Mouse (Mus musculus) CH12.LX (cell line): ENCODE data around the gene Cidec. TPM values are rescaled to one million over a fixed set of nuclear protein-coding genes. Genes with fewer than 3 reads are reported as not detected.
A peak's percentile ranks its signal among the peaks of the same experiment; 100 is the strongest.

Source experiments
- DNase-seq: peaks from one replicate; pipeline ENCODE4 v3.0.0-alpha.2; 2013; ENCODE audit errors: extremely low read depth
- H3K27ac ChIP-seq: 2 replicates; pipeline ENCODE4 v1.5.1; 2012; ENCODE audit warnings: low read depth, mild to moderate bottlenecking, control low read depth, moderate library complexity; ENCODE audit not compliant: insufficient read depth
- H3K27me3 ChIP-seq: replicated peaks from 2 replicates; pipeline ENCODE3; 2012; ENCODE audit warnings: inconsistent platforms
- H3K36me3 ChIP-seq, 2 experiments: replicated peaks in 1 of 2; 2 replicates each; pipeline versions ENCODE3 to v1.6.1; 2012; ENCODE audit warnings: inconsistent platforms in 1 of 2, low read length in 1 of 2, mild to moderate bottlenecking in 1 of 2, mixed read lengths in 1 of 2, moderate library complexity in 1 of 2; ENCODE audit not compliant: control insufficient read depth in 1 of 2, insufficient read depth in 1 of 2
- H3K4me1 ChIP-seq, 2 experiments: 2 replicates each; pipeline ENCODE4 v1.6.1; 2012; ENCODE audit warnings: inconsistent platforms in 1 of 2, moderate library complexity in 1 of 2; ENCODE audit not compliant: insufficient read depth in 2 of 2, control insufficient read depth in 1 of 2
- H3K4me2 ChIP-seq: 2 replicates; pipeline ENCODE4 v1.6.1; 2012; ENCODE audit warnings: low read depth, mild to moderate bottlenecking, control low read depth; ENCODE audit not compliant: poor library complexity, insufficient read depth, severe bottlenecking
- H3K4me3 ChIP-seq, 3 experiments: fragments of 150-350 bp in 1 of 3; sonication (generic) in 1 of 3; replicated peaks in 1 of 3; 2 replicates each; pipeline versions ENCODE3 to v1.5.1; 2011 to 2012; ENCODE audit warnings: low read depth in 2 of 3, low read length in 2 of 3, mild to moderate bottlenecking in 2 of 3, moderate library complexity in 2 of 3, control low read depth in 1 of 3, improper control_type of control experiment in 1 of 3, inconsistent platforms in 1 of 3, mixed read lengths in 1 of 3; ENCODE audit not compliant: poor library complexity in 1 of 3
- H3K79me2 ChIP-seq: replicated peaks from 2 replicates; pipeline ENCODE4 v1.6.1; 2012; ENCODE audit warnings: mild to moderate bottlenecking, moderate library complexity; ENCODE audit not compliant: control insufficient read depth, poor library complexity, insufficient read depth, severe bottlenecking; ENCODE audit errors: extremely low read depth
- H3K9ac ChIP-seq: 2 replicates; pipeline ENCODE4 v1.6.1; 2012; ENCODE audit warnings: low read depth, mild to moderate bottlenecking, control low read depth, moderate library complexity; ENCODE audit not compliant: insufficient read depth
- H3K9me3 ChIP-seq: replicated peaks from 2 replicates; pipeline ENCODE3; 2012; ENCODE audit warnings: low read length, inconsistent platforms, mixed read lengths
- CHD2 ChIP-seq: IDR thresholded peaks from 2 replicates; pipeline ENCODE4 v1.6.1; 2011; ENCODE audit warnings: low read length, improper control_type of control experiment
- E2F4 ChIP-seq: IDR thresholded peaks from 2 replicates; pipeline ENCODE4 v1.6.1; 2011; ENCODE audit warnings: low read depth, low read length, improper control_type of control experiment; ENCODE audit not compliant: insufficient replicate concordance
- ELF1 ChIP-seq: IDR thresholded peaks from 2 replicates; pipeline ENCODE4 v1.6.1; 2014; ENCODE audit warnings: low read depth, mild to moderate bottlenecking, inconsistent platforms, low read length, improper control_type of control experiment
- EP300 ChIP-seq: IDR thresholded peaks from 2 replicates; pipeline ENCODE4 v1.6.1; 2011; ENCODE audit warnings: low read length, improper control_type of control experiment
- ETS1 ChIP-seq: conservative IDR thresholded peaks from 2 replicates; pipeline ENCODE4 v1.6.1; 2012; ENCODE audit warnings: low read depth, mild to moderate bottlenecking, inconsistent platforms, low read length, improper control_type of control experiment, moderate library complexity
- HCFC1 ChIP-seq: IDR thresholded peaks from 2 replicates; pipeline ENCODE4 v1.6.1; 2012; ENCODE audit warnings: low read depth, mild to moderate bottlenecking, inconsistent platforms, low read length, improper control_type of control experiment
- JUN ChIP-seq: IDR thresholded peaks from 2 replicates; pipeline ENCODE4 v1.6.1; 2011; ENCODE audit warnings: low read depth, mild to moderate bottlenecking, low read length, improper control_type of control experiment, moderate library complexity; ENCODE audit not compliant: insufficient read depth
- JUND ChIP-seq: conservative IDR thresholded peaks from 2 replicates; pipeline ENCODE4 v1.6.1; 2011; ENCODE audit warnings: low read depth, low read length, improper control_type of control experiment
- MAFK ChIP-seq: IDR thresholded peaks from 2 replicates; pipeline ENCODE4 v1.6.1; 2011; ENCODE audit warnings: low read length, improper control_type of control experiment; ENCODE audit not compliant: insufficient replicate concordance
- MAX ChIP-seq: IDR thresholded peaks from 2 replicates; pipeline ENCODE4 v1.6.1; 2011; ENCODE audit warnings: low read length, improper control_type of control experiment
- MEF2A ChIP-seq: IDR thresholded peaks from 2 replicates; pipeline ENCODE4 v1.6.1; 2014; ENCODE audit warnings: low read depth, mild to moderate bottlenecking, inconsistent platforms, low read length, improper control_type of control experiment, borderline replicate concordance
- MXI1 ChIP-seq: IDR thresholded peaks from 2 replicates; pipeline ENCODE4 v1.6.1; 2011; ENCODE audit warnings: mild to moderate bottlenecking, low read depth, low read length, improper control_type of control experiment
- NELFE ChIP-seq: IDR thresholded peaks from 2 replicates; pipeline ENCODE4 v1.6.1; 2011; ENCODE audit warnings: low read depth, low read length, improper control_type of control experiment
- PAX5 ChIP-seq: IDR thresholded peaks from 2 replicates; pipeline ENCODE4 v1.6.1; 2012; ENCODE audit warnings: low read length, inconsistent platforms, mixed read lengths
- POLR2A ChIP-seq: IDR thresholded peaks from 2 replicates; pipeline ENCODE4 v1.6.1; 2011; ENCODE audit warnings: low read depth, mild to moderate bottlenecking, improper control_type of control experiment, low read length
- RAD21 ChIP-seq: IDR thresholded peaks from 2 replicates; pipeline ENCODE4 v1.6.1; 2011; ENCODE audit warnings: low read depth, mild to moderate bottlenecking, low read length, improper control_type of control experiment, moderate library complexity
- RCOR1 ChIP-seq: conservative IDR thresholded peaks from 2 replicates; pipeline ENCODE4 v1.6.1; 2012; ENCODE audit warnings: low read depth, mild to moderate bottlenecking, inconsistent platforms, low read length, improper control_type of control experiment
- SIN3A ChIP-seq: IDR thresholded peaks from 2 replicates; pipeline ENCODE4 v1.6.1; 2012; ENCODE audit warnings: low read length, improper control_type of control experiment, inconsistent platforms
- SMC3 ChIP-seq: IDR thresholded peaks from 2 replicates; pipeline ENCODE4 v1.6.1; 2011; ENCODE audit warnings: low read depth, low read length, improper control_type of control experiment
- TBP ChIP-seq: conservative IDR thresholded peaks from 2 replicates; pipeline ENCODE4 v1.6.1; 2011; ENCODE audit warnings: low read depth, low read length, improper control_type of control experiment
- TCF12 ChIP-seq: IDR thresholded peaks from 2 replicates; pipeline ENCODE4 v1.6.1; 2014; ENCODE audit warnings: low read depth, mild to moderate bottlenecking, inconsistent platforms, low read length, improper control_type of control experiment
- UBTF ChIP-seq: IDR thresholded peaks from 2 replicates; pipeline ENCODE4 v1.6.1; 2012; ENCODE audit warnings: low read depth, mild to moderate bottlenecking, inconsistent platforms, low read length, improper control_type of control experiment, moderate library complexity
- USF2 ChIP-seq: conservative IDR thresholded peaks from 2 replicates; pipeline ENCODE4 v1.6.1; 2011; ENCODE audit warnings: low read depth, low read length, improper control_type of control experiment
- ZNF384 ChIP-seq: IDR thresholded peaks from 2 replicates; pipeline ENCODE4 v1.6.1; 2012; ENCODE audit warnings: low read depth, low read length, improper control_type of control experiment, inconsistent platforms
- dilution Hi-C: fragments of 300-500 bp; cut with MboI; formaldehyde crosslinking; loops from 2 replicates; pipeline ENCODE4 v1.14.3; 2020; ENCODE audit warnings: low sequenced_read_pairs; ENCODE audit not compliant: extremely low pct_unique_long_range_greater_than_20kb, extremely low pct_ligation_motif_present
- in situ Hi-C: fragments of 300-500 bp; cut with MboI; formaldehyde crosslinking; loops from 3 replicates; pipeline ENCODE4 v1.14.3; 2019; ENCODE audit warnings: low sequenced_read_pairs, low pct_ligation_motif_present, low pct_unique_long_range_greater_than_20kb, mixed read lengths
- polyA plus RNA-seq: library from polyadenylated mRNA; unstranded; fragments of >175 nt; gene quantifications from 2 replicates; pipeline ENCODE4 v1.2.1, GENCODE M21; 2012; ENCODE audit warnings: low read depth; ENCODE audit not compliant: insufficient read length
- total RNA-seq, 2 experiments: library from RNA; depleted of rRNA; stranded (reverse); fragments of 300-350 nt in 1 of 2; fragments of >200 nt in 1 of 2; gene quantifications; 2 replicates each; pipeline ENCODE4 v1.2.3; 2012 to 2014

Cidec gene
- total and polyA plus RNA-seq, 3 experiments = not detected

DNA sequence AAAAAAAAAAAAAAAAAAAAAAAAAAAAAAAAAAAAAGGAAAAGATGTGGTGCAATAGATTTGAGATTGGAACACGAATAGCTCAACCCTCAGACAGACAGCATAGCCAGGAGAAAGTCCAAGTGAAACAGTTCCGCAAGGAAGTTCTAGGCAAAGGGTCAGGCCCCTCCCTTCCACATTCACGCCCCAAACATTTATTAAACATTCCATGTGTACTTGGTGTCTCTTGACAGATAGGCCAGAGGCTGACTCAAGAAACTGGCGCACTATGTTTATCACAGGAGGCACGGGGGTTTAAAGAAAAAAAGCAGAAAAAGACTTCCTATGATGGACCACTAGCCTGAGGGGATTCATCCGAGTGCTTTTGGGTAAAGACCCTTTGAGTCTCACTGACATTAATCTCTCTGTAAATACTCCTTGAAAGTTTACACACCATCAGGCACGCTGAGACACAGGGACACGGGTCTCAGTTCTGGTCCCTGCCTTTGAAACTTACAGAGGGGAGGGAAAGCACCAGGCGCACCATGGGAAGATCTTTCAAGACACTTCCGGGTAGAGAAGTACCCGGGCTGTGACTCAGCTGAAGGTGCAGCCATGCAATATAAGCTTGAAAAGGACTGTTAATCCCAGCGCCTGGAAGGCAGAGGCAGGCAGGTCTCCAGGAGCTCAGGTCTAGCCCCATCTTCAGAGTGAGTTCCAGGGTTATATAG is 3.3 kb upstream of the Cidec start:
- H3K27me3 ChIP-seq = no peaks in the 10 kb centered on the region
- no peak overlapping the region for H3K27ac ChIP-seq
- H3K79me2 ChIP-seq = peaks cover 13% of the 10 kb centered on the region
- H3K4me2 ChIP-seq = no peak overlapping the region
- dilution Hi-C loops = no loop called here
- peak; percentile 75 for TF ChIP-seq ELF1
- TF ChIP-seq JUN = no peak
- TF ChIP-seq, all 38 proteins: peak for 1
- H3K36me3 ChIP-seq = no peaks in the 10 kb centered on the region
- H3K9ac ChIP-seq = no peak overlapping the region
- H3K4me3 ChIP-seq = no peak overlapping the region
- peaks cover 6 to 38% of the 10 kb centered on the region in 2 experiments for H3K4me1 ChIP-seq
- peak; percentile 57 for DNase-seq
- in situ Hi-C loops = no loop called here
- no peaks in the 10 kb centered on the region for H3K9me3 ChIP-seq

DNA sequence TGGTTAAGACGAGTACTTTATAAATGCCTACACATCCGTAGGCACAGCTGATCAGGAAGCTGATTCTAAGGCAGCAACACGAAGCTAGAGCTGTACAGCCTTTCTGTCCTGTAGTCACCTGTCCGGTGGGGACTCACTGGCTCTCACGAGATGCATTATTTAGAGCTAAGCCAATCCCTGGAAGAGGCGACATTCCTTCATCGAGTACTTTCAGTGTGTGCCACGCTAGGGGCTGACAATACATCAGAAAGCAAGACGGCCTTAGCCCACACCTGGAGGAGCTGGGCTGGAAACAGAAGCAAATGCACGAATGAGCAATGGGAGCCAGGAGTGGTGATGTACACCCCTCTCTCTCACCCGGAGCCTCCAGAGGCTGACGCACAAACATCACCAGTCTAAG is 1.6 kb upstream of the Cidec start:
- dilution Hi-C loops = no loop called here

DNA sequence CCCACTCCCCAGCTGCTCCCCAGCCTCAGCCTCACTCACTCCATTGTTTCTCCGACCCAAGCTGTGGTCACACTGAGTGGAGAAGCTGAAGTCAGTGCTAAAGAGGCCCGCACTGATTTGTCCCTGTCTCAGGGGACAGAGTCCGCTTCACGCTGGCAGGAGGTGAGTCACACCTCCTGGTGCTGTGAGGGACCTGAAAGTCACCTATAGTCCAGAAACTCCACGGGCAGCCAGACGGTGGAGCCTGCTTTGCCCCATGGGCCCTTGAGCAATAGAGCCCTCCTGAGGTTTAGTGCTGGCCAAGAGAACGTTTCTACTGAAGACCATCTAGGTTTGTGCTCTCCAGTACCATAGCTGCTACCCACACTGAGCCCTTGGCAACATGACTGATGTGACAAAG is 869 bp downstream of the Cidec start:
- Histone ChIP-seq H3K79me2 (no peaks in the 10 kb centered on the region), H3K27ac (no peak overlapping the region), H3K9ac (no peak overlapping the region), H3K36me3 (no peaks in the 10 kb centered on the region), H3K9me3 (no peaks in the 10 kb centered on the region), H3K27me3 (no peaks in the 10 kb centered on the region), H3K4me3 (no peak overlapping the region), H3K4me2 (no peak overlapping the region), H3K4me1 (peaks cover 23 to 54% of the 10 kb centered on the region in 2 experiments)
- in situ Hi-C loops (no loop called here), dilution Hi-C loops (no loop called here)
- DNase-seq = no peak
- TF ChIP-seq PAX5 = no peak
- TF ChIP-seq MAX = no peak
- no peak for TF ChIP-seq TBP
- no peak for TF ChIP-seq POLR2A
- no peak for TF ChIP-seq EP300
- TF ChIP-seq MXI1 = no peak
- TF ChIP-seq SIN3A = no peak
- no peak for TF ChIP-seq JUN
- TF ChIP-seq RAD21 = no peak
- TF ChIP-seq MEF2A = no peak
- TF ChIP-seq E2F4 = no peak

More for the DNA sequence above, 1.6 kb upstream of the Cidec start:
- in situ Hi-C loops = no loop called here
- H3K4me2 ChIP-seq = no peak overlapping the region
- no peak overlapping the region for H3K27ac ChIP-seq
- DNase-seq = no peak
- no peaks in the 10 kb centered on the region for H3K9me3 ChIP-seq
- H3K4me3 ChIP-seq = no peak overlapping the region
- H3K4me1 ChIP-seq = peaks cover 14 to 40% of the 10 kb centered on the region in 2 experiments
- no peak for TF ChIP-seq USF2
- TF ChIP-seq HCFC1 = no peak
- no peak for TF ChIP-seq NELFE
- no peak for TF ChIP-seq CHD2
- no peak for TF ChIP-seq MAFK
- no peak for TF ChIP-seq MAX
- TF ChIP-seq SMC3 = no peak
- no peak for TF ChIP-seq ELF1
- TF ChIP-seq JUND = no peak
- TF ChIP-seq RCOR1 = no peak
- no peak for TF ChIP-seq ETS1
- no peak for TF ChIP-seq MXI1
- TF ChIP-seq POLR2A = no peak
- TF ChIP-seq TCF12 = no peak
- no peak for TF ChIP-seq UBTF
- TF ChIP-seq ZNF384 = no peak
- H3K27me3 ChIP-seq = no peaks in the 10 kb centered on the region
- H3K36me3 ChIP-seq = no peaks in the 10 kb centered on the region
- H3K9ac ChIP-seq = no peak overlapping the region
- H3K79me2 ChIP-seq = no peaks in the 10 kb centered on the region
